In the genomic region with DNA sequence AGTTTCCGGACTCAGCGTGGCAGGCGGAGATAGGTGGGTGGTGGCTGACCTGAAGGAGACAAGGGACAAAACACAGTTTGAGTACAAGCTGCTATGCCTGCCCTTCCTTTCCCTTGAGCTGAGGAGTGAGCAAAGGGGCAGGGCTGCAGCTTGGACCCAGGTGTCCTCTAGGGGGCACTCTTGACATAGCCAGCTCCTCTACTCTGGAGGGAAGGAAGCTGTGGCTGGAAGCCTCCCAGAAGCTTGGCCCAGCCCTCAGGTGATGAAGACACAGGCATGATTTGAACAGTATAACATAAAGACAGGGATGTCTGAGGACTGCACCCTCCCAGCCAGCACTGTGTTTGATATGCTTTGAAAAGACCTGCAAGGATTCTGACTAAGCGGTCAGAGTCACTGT, we compare ENCODE assay signal across 8 mouse cellular contexts. TPM values are rescaled to one million over a fixed set of nuclear protein-coding genes. Genes with fewer than 3 reads are reported as not detected.
DNase-seq lines count a peak whose midpoint lies in the region; ATAC-seq and TF ChIP-seq lines count a peak whose summit lies in the region.

No protein-coding gene starts in this region.

- ATAC-seq in hindbrain, postnatal 0 days, result peak; percentile 69
- peak; percentile 95 for ATAC-seq in megakaryocyte-erythroid progenitor cell, adult 5-6 weeks (replicated peaks; ENCODE audit: low FRiP score, low TSS enrichment, poor library complexity, severe bottlenecking)

- no peak overlapping the region for H3K27ac ChIP-seq in hindbrain, postnatal 0 days

- no peaks in the 10 kb centered on the region for H3K9me3 ChIP-seq in hindbrain, postnatal 0 days (ENCODE audit: low read length)

- WGBS in hindbrain, postnatal 0 days, result 57% methylated on average over 4 of the region's 4 CpGs

- no peaks in the 10 kb centered on the region for H3K36me3 ChIP-seq in hindbrain, postnatal 0 days (ENCODE audit: insufficient read depth, low read length)

- peak; percentile 61 for DNase-seq in WW6 (ENCODE audit: low read depth, low spot score)
- DNase-seq in cerebellum, postnatal 25 days, result peak; percentile 86 to 90
- DNase-seq in frontal cortex, postnatal 36 days (ENCODE audit: low spot score in 2 of 2), result peak; percentile 81 to 82
- peak; percentile 85 for DNase-seq in hindbrain, postnatal 0 days (ENCODE audit: low spot score)
- peak; percentile 77 for DNase-seq in left cerebral cortex, adult 11 months (ENCODE audit: low spot score)
- peak; percentile 73 for DNase-seq in right cerebral cortex, postnatal 25 days
- peak; percentile 68 for DNase-seq in urinary bladder, postnatal 25 days (ENCODE audit: low spot score)

- no peaks in the 10 kb centered on the region for H3K27me3 ChIP-seq in hindbrain, postnatal 0 days (ENCODE audit: insufficient read depth, low read length)

- H3K4me3 ChIP-seq in hindbrain, postnatal 0 days (ENCODE audit: low read length), result no peak overlapping the region

- TF ChIP-seq CTCF in hindbrain, postnatal 0 days (IDR thresholded peaks at IDR 0.05; ENCODE audit: low read depth), result peak; percentile 94

- H3K9ac ChIP-seq in hindbrain, postnatal 0 days (replicated peaks; ENCODE audit: low read length), result no peak overlapping the region

- H3K4me1 ChIP-seq in hindbrain, postnatal 0 days (ENCODE audit: insufficient read depth, low read length), result no peaks in the 10 kb centered on the region

- H3K4me2 ChIP-seq in hindbrain, postnatal 0 days (ENCODE audit: low read depth, low read length), result no peak overlapping the region

RNA-seq across cellular contexts. Expression of gene Gsdme, which starts 49.0 kb away (rescaled TPM):
- total RNA-seq in hindbrain, postnatal 0 days (2014; rRNA removed), result 15.4 and 16.9 TPM in 2 replicates
- 82.0 and 85.9 TPM in 2 replicates for polyA plus RNA-seq in hindbrain, postnatal 0 days (2015; fragmentation: Nextera tagmentation; extraction: Ambion mirVana)
- total RNA-seq in megakaryocyte-erythroid progenitor cell, adult 5-6 weeks (2014; fragmentation: Nextera tagmentation), result 0.94 and 2.5 TPM in 2 replicates
- 1.8 and 2.5 TPM in 2 replicates for total RNA-seq in megakaryocyte-erythroid progenitor cell, adult 5-6 weeks (2017)
